Mouse (Mus musculus): Measurements from ENCODE around the gene LTO1.
"Not testable (repeated sequence)": the region's sequence is repeated elsewhere in the genome, so short reads cannot be mapped to it uniquely, and the experiment has no call there.

Gene LTO1

GRCm38 (mm10) chr7:144914948-144915750 is at the start of gene LTO1:
Gene LTO1, plus strand, starts transcription at chr7:144915100.
- peak; percentile 89 for DNase-seq (ENCODE audit: low spot score)

- DNase-seq (ENCODE audit: low spot score), result no peak
Observed at GRCm38 (mm10) chr7:144867161-144867560, 47.7 kb upstream of the LTO1 start.

GRCm38 (mm10) chr7:144867602-144868001 is 47.3 kb upstream of the LTO1 start:
- DNase-seq (ENCODE audit: low spot score), result no peak

GRCm38 (mm10) chr7:144872420-144872819 is 42.5 kb upstream of the LTO1 start:
- DNase-seq (ENCODE audit: low spot score), result no peak

GRCm38 (mm10) chr7:144873160-144873559 is 41.7 kb upstream of the LTO1 start:
- DNase-seq (ENCODE audit: low spot score), result no peak

- no peak for DNase-seq (ENCODE audit: low spot score)
Observed at GRCm38 (mm10) chr7:144874226-144874625, 40.7 kb upstream of the LTO1 start.

GRCm38 (mm10) chr7:144878401-144878800 is 36.5 kb upstream of the LTO1 start:
- no peak for DNase-seq (ENCODE audit: low spot score)

- no peak for DNase-seq (ENCODE audit: low spot score)
Observed at GRCm38 (mm10) chr7:144883106-144883505, 31.8 kb upstream of the LTO1 start.

- no peak for DNase-seq (ENCODE audit: low spot score)
Observed at GRCm38 (mm10) chr7:144887672-144888071, 27.2 kb upstream of the LTO1 start.

- no peak for DNase-seq (ENCODE audit: low spot score)
Observed at GRCm38 (mm10) chr7:144888564-144889299, 26.2 kb upstream of the LTO1 start.

GRCm38 (mm10) chr7:144890661-144891060 is 24.2 kb upstream of the LTO1 start:
- DNase-seq (ENCODE audit: low spot score), result not testable (repeated sequence)

- no peak for DNase-seq (ENCODE audit: low spot score)
Observed at GRCm38 (mm10) chr7:144891863-144892262, 23.0 kb upstream of the LTO1 start.

GRCm38 (mm10) chr7:144892322-144892721 is 22.6 kb upstream of the LTO1 start:
- no peak for DNase-seq (ENCODE audit: low spot score)

- no peak for DNase-seq (ENCODE audit: low spot score)
Observed at GRCm38 (mm10) chr7:144894191-144894590, 20.7 kb upstream of the LTO1 start.

GRCm38 (mm10) chr7:144894706-144895105 is 20.2 kb upstream of the LTO1 start:
- DNase-seq (ENCODE audit: low spot score), result no peak

GRCm38 (mm10) chr7:144895305-144896111 is 19.4 kb upstream of the LTO1 start:
- peak; percentile 31 for DNase-seq (ENCODE audit: low spot score)

GRCm38 (mm10) chr7:144896294-144897218 is 18.3 kb upstream of the LTO1 start, which contains the start of gene Fgf15:
Gene Fgf15, plus strand, starts transcription at chr7:144896531.
- no peak for DNase-seq (ENCODE audit: low spot score)

- DNase-seq (ENCODE audit: low spot score), result no peak
Observed at GRCm38 (mm10) chr7:144898506-144898905, 16.4 kb upstream of the LTO1 start.

GRCm38 (mm10) chr7:144905514-144905913 is 9.4 kb upstream of the LTO1 start:
- not testable (repeated sequence) for DNase-seq (ENCODE audit: low spot score)

GRCm38 (mm10) chr7:144906708-144907397 is 8.0 kb upstream of the LTO1 start:
- DNase-seq (ENCODE audit: low spot score), result peak; percentile 61

GRCm38 (mm10) chr7:144907793-144908192 is 7.1 kb upstream of the LTO1 start:
- DNase-seq (ENCODE audit: low spot score), result peak; percentile 48
